Mouse (Mus musculus): Measurements from ENCODE around the gene H2-M5. TPM values are rescaled to one million over a fixed set of nuclear protein-coding genes. Genes with fewer than 3 reads are reported as not detected.
"Not testable (repeated sequence)": the region's sequence is repeated elsewhere in the genome, so short reads cannot be mapped to it uniquely, and the experiment has no call there.

H2-M5 gene
- polyA plus RNA-seq, 1 experiment from 2014 or later = 0.34 TPM

DNA sequence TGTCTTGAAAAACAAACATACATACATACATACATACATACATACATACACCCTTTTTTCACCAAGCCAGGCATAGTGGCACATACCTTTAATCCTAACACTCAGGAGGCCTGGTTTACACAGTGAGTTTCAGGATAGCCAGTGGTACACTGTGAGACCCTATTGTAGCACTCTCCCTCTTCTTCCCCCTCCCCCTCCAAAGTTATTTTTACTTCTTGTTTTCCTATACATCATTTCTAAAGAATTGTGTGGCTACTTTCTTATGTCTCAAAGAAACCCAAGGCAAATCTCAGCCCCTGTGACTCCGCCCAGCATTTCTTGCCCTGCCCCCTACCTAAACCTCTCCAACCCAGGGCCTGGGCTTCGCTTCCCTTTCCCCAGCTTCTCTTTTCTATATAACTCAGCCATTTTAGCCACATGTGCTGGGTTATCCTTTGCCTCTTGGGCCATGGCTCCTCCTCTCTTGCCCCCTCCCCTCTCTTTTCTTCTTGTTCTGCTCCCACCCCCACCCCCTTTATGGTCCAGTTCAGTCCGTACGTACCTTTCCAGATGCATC, 4.5 kb upstream of the H2-M5 start:
- Histone ChIP-seq H3K4me2 (no peak overlapping the region), H3K9ac (no peak overlapping the region), H3K36me3 (no peaks in the 10 kb centered on the region), H3K4me3 (no peak overlapping the region), H3K27me3 (peaks cover 7% of the 10 kb centered on the region; the same call in 1 of the 2 replicates), H3K27ac (no peak overlapping the region), H3K9me3 (replicated peaks) (no peaks in the 10 kb centered on the region), H3K4me1 (replicated peaks) (0 out of 2 replicates have a peak, but pooled peaks cover 2% of the 10 kb centered on the region)
- WGBS = 88% methylated on average over 4 of the region's 4 CpGs
- ATAC-seq (replicated peaks; ENCODE audit: insufficient number of reproducible peaks, insufficient read depth, low FRiP score, low read depth) = no peak

DNA sequence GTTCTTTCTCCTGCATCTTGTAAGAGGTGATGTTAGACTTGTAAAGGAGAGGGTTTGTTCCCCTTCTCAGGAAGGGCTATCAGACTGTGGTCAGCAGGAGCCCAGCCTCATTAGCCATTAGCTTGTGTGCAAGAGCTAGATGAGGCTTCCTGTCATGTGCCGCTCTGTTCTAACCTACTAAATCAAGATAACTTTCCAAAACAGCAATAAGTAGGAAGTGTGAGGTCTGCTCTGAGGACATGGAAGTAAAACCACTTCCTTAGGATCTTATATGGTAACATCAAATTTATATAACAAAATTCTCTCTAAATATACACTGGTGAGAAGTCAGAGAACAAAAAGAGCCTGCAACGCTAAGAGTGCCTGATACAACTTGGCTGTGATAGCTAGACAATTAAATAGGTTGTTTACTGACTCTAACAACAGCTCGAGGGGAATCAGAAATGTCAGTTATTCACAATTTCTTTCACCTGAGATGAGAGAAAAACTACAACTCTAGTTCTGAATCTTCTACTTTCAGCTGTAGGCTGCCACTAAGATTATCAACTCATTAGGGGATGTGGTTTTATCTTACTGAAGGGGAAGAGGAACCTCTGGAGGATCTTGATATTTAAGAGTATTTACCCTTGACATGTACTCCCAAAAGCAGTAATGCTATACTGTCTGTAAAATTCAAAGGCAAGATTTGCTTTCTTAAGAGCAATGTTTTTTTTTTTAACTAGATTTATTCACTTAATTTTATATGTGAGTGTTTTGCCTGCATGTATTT, 3.2 kb upstream of the H2-M5 start:
- Histone ChIP-seq H3K9ac (no peak overlapping the region), H3K27me3 (peaks cover 19% of the 10 kb centered on the region), H3K27ac (no peak overlapping the region), H3K36me3 (no peaks in the 10 kb centered on the region), H3K4me1 (replicated peaks) (peaks cover 8% of the 10 kb centered on the region; the same call in 1 of the 2 replicates), H3K9me3 (replicated peaks) (no peaks in the 10 kb centered on the region), H3K4me2 (no peak overlapping the region), H3K4me3 (no peak overlapping the region)
- 53% methylated on average over 3 of the region's 3 CpGs for WGBS
- no peak for ATAC-seq (replicated peaks; ENCODE audit: insufficient number of reproducible peaks, insufficient read depth, low FRiP score, low read depth)

DNA sequence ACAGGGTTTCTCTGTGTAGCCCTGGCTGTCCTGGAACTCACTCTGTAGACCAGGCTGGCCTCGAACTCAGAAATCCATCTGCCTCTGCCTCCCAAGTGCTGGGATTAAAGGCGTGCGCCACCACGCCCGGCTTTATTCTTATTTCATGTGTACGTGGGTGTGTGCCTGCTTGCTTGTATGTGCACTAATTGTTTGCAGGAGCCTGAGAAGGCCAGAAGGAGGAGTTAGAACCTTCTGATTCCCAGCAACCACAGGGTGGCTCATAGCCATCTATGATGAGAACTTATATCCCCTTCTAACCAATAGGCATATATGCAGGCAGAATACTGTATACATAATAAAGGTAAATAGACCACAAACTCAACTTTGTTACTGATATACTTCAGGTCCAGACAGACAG, 1.3 kb upstream of the H2-M5 start:
- H3K27me3 ChIP-seq = peaks cover 23% of the 10 kb centered on the region
- H3K4me2 ChIP-seq; H3K9ac ChIP-seq; ATAC-seq (replicated peaks; ENCODE audit: insufficient number of reproducible peaks, insufficient read depth, low FRiP score, low read depth); H3K36me3 ChIP-seq; H3K9me3 ChIP-seq (replicated peaks); H3K27ac ChIP-seq; H3K4me1 ChIP-seq (replicated peaks); H3K4me3 ChIP-seq: not testable (repeated sequence)
- WGBS = 95% methylated on average over 6 of the region's 6 CpGs

DNA sequence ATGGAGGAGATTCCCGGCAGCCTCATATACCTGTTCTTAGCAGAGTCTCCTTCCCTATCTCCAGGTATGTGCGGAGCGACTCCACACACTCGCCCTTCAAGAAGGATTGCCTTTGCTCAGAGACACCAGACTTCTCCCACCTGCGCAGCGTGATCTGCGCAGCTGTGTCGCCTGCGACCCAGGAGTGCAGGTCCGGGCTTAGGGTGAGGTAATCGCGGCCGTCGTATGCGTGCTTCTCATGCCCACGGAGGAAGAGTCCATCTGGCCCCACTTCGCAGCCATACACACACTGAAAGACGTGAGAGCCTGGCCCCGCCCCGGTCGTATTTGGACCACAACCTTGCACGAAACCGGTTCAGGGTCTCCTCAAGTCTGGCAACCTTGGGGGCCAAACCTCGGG, 862 bp downstream of the H2-M5 start:
- peaks cover 23% of the 10 kb centered on the region for H3K27me3 ChIP-seq
- no peak overlapping the region for H3K27ac ChIP-seq
- 7% methylated on average over 24 of the region's 24 CpGs for WGBS
- no peak overlapping the region for H3K9ac ChIP-seq
- H3K4me1 ChIP-seq (replicated peaks) = peaks cover 8% of the 10 kb centered on the region; the same call in 1 of the 2 replicates
- peak overlapping the region; percentile 28 for H3K4me3 ChIP-seq
- ATAC-seq (replicated peaks; ENCODE audit: insufficient number of reproducible peaks, insufficient read depth, low FRiP score, low read depth) = no peak
- no peaks in the 10 kb centered on the region for H3K36me3 ChIP-seq
- peak overlapping the region; percentile 58 for H3K4me2 ChIP-seq
- H3K9me3 ChIP-seq (replicated peaks) = no peaks in the 10 kb centered on the region

DNA sequence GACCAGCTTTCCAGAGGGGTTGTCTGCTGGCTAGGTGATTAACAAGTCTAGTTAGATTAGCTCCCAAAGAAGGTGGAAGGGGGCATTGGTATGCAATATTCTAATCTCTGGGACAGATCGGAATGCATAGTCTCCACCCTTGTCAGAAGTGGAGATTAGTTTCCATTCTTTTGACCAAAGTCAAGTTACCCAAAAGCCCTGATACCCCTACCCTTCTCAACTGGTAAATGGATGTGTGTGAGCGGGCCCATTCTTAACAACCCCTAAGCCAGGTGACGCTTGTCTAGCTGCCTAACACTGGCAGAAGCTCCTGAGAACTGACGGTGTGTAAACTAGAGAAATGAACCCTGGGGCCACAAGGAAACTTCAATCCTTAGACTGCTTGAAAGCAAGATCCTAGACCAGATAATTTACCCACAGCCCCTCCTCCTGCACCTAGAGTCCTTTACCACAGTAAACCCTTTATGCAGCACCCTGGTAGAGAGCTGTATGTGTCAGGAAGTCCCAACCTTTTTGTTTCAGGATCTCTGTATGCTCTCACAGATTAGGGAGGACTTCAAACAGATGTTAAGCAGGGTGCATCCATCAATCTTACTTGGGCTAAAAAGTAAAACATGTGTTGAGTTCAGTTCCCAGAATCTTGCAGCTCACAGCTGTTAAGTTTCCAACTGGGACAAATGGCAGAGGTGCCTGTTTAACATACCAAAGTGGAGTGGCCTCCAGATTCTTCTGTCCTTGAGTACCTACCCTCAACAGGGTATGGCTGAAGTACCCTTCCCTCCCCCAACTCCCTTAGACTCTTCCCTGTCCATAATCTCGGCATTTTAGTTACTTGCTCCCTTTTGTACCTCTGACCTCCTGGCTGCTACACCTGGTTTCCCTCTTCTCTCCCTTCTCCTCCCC, 6.8 kb downstream of the H2-M5 start:
- ATAC-seq (replicated peaks; ENCODE audit: insufficient number of reproducible peaks, insufficient read depth, low FRiP score, low read depth) = no peak
- no peak overlapping the region for H3K27ac ChIP-seq
- peak overlapping the region; percentile 67; the same call in 1 of the 2 replicates for H3K4me2 ChIP-seq
- peaks cover 13% of the 10 kb centered on the region for H3K4me1 ChIP-seq (replicated peaks)
- 45% methylated on average over 5 of the region's 5 CpGs for WGBS
- H3K9me3 ChIP-seq (replicated peaks) = no peaks in the 10 kb centered on the region
- no peak overlapping the region for H3K9ac ChIP-seq
- H3K27me3 ChIP-seq = peaks cover 3% of the 10 kb centered on the region
- H3K36me3 ChIP-seq = no peaks in the 10 kb centered on the region
- H3K4me3 ChIP-seq = no peak overlapping the region

DNA sequence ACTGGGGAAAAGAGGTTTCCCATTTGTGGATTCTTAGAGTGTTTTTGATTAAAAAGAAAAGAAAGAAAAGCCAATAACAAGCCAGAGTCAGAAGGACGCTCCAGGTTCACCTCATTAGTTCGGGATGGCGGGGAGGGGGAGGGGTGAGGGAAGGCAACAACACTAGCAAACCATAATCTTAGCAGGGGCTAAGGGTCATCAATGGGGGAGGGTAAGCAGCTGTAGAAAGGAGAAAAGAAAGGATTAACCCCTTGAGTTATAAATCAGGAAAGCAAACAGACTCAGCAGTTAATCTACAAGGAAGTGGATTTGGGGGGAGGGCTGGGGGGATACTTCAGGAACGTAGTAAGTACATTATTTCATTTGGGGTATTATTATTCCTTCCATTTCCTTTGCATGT, 7.5 kb downstream of the H2-M5 start:
- no peaks in the 10 kb centered on the region for H3K36me3 ChIP-seq
- peak overlapping the region; percentile 67 for H3K4me2 ChIP-seq
- H3K4me3 ChIP-seq = peak overlapping the region; percentile 40
- H3K4me1 ChIP-seq (replicated peaks) = peaks cover 13% of the 10 kb centered on the region
- 11% methylated on average over 4 of the region's 4 CpGs for WGBS
- H3K27me3 ChIP-seq = no peaks in the 10 kb centered on the region; the same call in 1 of the 2 replicates
- no peaks in the 10 kb centered on the region for H3K9me3 ChIP-seq (replicated peaks)
- H3K27ac ChIP-seq = no peak overlapping the region
- no peak for ATAC-seq (replicated peaks; ENCODE audit: insufficient number of reproducible peaks, insufficient read depth, low FRiP score, low read depth)
- H3K9ac ChIP-seq = no peak overlapping the region

DNA sequence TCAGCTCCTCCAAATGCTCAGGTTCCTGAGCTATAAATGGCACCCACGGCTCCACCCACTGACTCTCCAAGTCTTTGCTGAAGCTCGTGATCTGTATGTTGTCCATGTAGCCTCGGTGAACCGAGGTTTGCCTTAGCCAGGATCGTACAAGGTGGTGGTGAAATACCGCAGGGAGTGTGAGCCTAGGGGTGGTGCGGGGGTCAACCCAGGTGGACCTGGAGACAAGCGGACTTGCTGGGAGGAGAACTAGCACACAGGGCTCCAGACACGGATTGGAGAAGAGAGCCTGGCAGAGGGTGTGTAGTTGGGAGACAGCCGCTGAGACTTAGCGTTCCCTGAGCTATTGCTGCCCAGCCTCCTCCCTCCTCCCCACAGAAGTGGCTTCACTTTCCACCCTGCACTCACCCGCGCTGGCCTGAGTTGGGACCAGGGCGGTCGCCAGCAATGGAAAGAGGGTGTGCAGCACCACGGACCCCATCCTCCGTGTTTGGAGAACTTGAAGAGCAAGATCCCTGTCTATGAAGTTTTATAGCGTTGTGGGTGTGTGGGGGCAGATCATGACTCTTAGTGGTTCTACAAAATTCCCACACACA, 8.0 kb downstream of the H2-M5 start, which contains the start of gene 2410137M14Rik:
Gene 2410137M14Rik, minus strand, starts transcription at position 17 of the 593 bp plus-strand sequence.
- 6% methylated on average over 18 of the region's 18 CpGs for WGBS
- Histone ChIP-seq H3K9ac (peak within 1 kb of the TSS; percentile 26; the same call in 1 of the 2 replicates), H3K27me3 (no peaks in the 10 kb centered on the region; the same call in 1 of the 2 replicates), H3K4me3 (peak within 1 kb of the TSS; percentile 40), H3K4me2 (peak within 1 kb of the TSS; percentile 67), H3K27ac (no peak within 1 kb of the TSS), H3K36me3 (no peaks in the 10 kb centered on the region), H3K4me1 (replicated peaks) (peaks cover 13% of the 10 kb centered on the region), H3K9me3 (replicated peaks) (no peaks in the 10 kb centered on the region)
- ATAC-seq (replicated peaks; ENCODE audit: insufficient number of reproducible peaks, insufficient read depth, low FRiP score, low read depth) = 0 out of 2 replicates have a peak, but pooled peaks have one; percentile 39

DNA sequence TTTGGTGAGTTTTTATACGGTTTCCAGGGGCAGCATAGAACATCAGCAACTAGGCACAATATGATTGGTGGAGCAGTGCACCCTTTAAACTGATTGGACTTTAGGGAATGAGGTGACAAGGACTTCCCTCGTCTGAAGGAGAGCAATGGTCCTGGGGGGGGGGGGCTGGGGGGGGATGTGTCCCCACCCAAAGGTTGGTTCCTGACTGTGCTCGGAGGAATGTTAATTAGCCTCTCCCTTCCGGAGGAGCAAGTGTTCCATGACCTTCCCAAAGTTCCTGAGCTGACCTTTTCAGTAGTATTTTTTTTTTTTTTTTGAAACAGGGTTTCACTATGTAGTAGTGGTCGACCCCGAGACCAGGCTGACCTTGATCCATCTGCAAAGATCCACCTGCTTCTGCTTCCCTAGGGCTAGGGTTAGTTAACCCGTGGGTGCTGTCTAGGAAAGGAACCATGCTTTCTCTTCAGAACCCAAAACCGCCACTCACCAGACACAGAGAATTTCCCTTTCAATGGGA, 16.0 kb downstream of the H2-M5 start:
- ATAC-seq (replicated peaks; ENCODE audit: insufficient number of reproducible peaks, insufficient read depth, low FRiP score, low read depth) = no peak
- Histone ChIP-seq H3K4me1 (replicated peaks) (no peaks in the 10 kb centered on the region), H3K9me3 (replicated peaks) (no peaks in the 10 kb centered on the region), H3K4me3 (no peak overlapping the region), H3K4me2 (no peak overlapping the region), H3K36me3 (no peaks in the 10 kb centered on the region), H3K27me3 (no peaks in the 10 kb centered on the region), H3K27ac (no peak overlapping the region), H3K9ac (no peak overlapping the region)
- 74% methylated on average over 8 of the region's 8 CpGs for WGBS

DNA sequence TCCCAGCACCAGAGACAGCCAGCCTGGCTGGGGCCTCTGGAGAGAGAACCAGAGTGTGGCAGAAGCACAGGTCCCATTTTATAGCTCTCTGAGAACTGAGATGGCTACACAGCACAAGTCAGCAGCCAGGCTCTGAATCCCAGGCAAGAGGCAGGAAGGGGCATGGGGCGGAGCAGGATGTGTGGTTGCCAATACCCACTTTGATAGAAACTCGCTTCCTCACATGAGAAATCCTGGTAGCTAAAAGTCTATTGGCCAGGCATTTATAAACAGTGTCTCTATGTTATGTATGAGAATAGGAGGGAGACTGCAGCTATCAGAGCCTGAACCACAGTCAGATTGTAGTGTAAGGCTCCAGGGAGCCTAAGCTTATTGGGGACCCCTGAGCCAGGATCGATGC, 16.5 kb downstream of the H2-M5 start:
- Histone ChIP-seq H3K4me2 (no peak overlapping the region), H3K27me3 (no peaks in the 10 kb centered on the region), H3K4me1 (replicated peaks) (no peaks in the 10 kb centered on the region), H3K27ac (no peak overlapping the region), H3K9ac (no peak overlapping the region), H3K4me3 (no peak overlapping the region), H3K9me3 (replicated peaks) (no peaks in the 10 kb centered on the region), H3K36me3 (no peaks in the 10 kb centered on the region)
- WGBS = 77% methylated on average over 3 of the region's 3 CpGs
- ATAC-seq (replicated peaks; ENCODE audit: insufficient number of reproducible peaks, insufficient read depth, low FRiP score, low read depth) = no peak

DNA sequence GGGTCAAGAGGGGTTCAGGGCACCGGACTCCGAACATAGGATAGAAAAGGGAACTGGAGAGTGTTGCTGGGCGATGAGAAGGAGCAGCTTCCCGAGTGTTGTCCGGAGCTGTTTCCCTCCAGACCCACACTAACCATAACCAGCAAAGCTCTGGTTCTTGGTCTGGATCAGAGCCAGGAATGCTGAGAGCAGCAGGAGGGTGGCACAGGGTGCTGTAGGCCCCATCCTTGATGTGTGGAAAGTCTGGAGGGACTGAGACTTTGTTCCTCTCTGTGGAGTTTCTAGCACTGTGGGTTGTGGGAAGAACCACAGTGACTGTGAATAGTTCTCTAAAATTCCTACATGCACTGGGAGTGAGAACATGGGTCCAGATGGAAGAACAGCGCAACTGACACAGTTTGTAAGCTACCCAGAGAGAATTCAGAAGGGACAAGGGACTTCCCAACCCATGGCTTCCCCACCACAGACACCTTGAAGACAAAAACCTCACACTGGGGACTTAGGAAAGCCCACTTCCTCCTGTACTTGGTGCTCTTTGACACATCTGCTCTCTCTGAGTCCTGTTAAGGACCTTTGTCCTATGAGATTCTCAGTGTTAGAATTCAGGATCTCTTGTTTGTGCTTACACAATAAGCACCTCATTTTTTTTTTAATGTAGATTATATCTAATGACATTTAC, 18.0 kb downstream of the H2-M5 start:
- no peak overlapping the region for H3K4me3 ChIP-seq
- no peak overlapping the region for H3K9ac ChIP-seq
- no peaks in the 10 kb centered on the region for H3K4me1 ChIP-seq (replicated peaks)
- H3K9me3 ChIP-seq (replicated peaks) = no peaks in the 10 kb centered on the region
- WGBS = 81% methylated on average over 6 of the region's 6 CpGs
- no peaks in the 10 kb centered on the region for H3K27me3 ChIP-seq
- peak; percentile 20; the same call in 1 of the 2 replicates for ATAC-seq (replicated peaks; ENCODE audit: insufficient number of reproducible peaks, insufficient read depth, low FRiP score, low read depth)
- H3K4me2 ChIP-seq = no peak overlapping the region
- no peaks in the 10 kb centered on the region for H3K36me3 ChIP-seq
- H3K27ac ChIP-seq = no peak overlapping the region

All from heart, embryonic 15.5 days (tissue).